Mouse (Mus musculus) MEL (cell line): ENCODE data around the gene Galp. TPM values are rescaled to one million over a fixed set of nuclear protein-coding genes. Genes with fewer than 3 reads are reported as not detected.

ENCODE experiments used
- DNase-seq: peaks from one replicate; pipeline ENCODE4 v3.0.0; 2011; ENCODE audit warnings: low read depth, low spot score
- H3K27ac ChIP-seq: 2 replicates; pipeline ENCODE4 v1.5.1; 2012; ENCODE audit warnings: low read depth, mild to moderate bottlenecking, control low read depth, low read length, moderate library complexity; ENCODE audit not compliant: control insufficient read depth
- H3K27me3 ChIP-seq, 2 experiments: fragments of 150-350 bp in 1 of 2; sonication (generic) in 1 of 2; 2 replicates each; pipeline ENCODE4 v1.6.1; 2012; ENCODE audit warnings: low read length in 2 of 2, mild to moderate bottlenecking in 2 of 2, improper control_type of control experiment in 1 of 2, moderate library complexity in 1 of 2; ENCODE audit not compliant: insufficient read depth in 2 of 2, control insufficient read depth in 1 of 2
- H3K36me3 ChIP-seq, 2 experiments: 2 replicates each; pipeline ENCODE4 v1.6.1; 2012 to 2014; ENCODE audit warnings: low read length in 2 of 2, improper control_type of control experiment in 1 of 2, inconsistent platforms in 1 of 2, mild to moderate bottlenecking in 1 of 2; ENCODE audit not compliant: insufficient read depth in 2 of 2, control insufficient read depth in 1 of 2
- H3K4me1 ChIP-seq, 2 experiments: fragments of 150-350 bp in 1 of 2; sonication (generic) in 1 of 2; 2 replicates each; pipeline ENCODE4 v1.6.1; 2012; ENCODE audit warnings: low read length in 2 of 2, improper control_type of control experiment in 1 of 2, mild to moderate bottlenecking in 1 of 2; ENCODE audit not compliant: insufficient read depth in 2 of 2, control insufficient read depth in 1 of 2
- H3K4me3 ChIP-seq, 2 experiments: fragments of 150-350 bp in 1 of 2; sonication (generic) in 1 of 2; 2 replicates each; pipeline ENCODE4 v1.5.1; 2012; ENCODE audit warnings: low read depth in 2 of 2, low read length in 2 of 2, mild to moderate bottlenecking in 2 of 2, moderate library complexity in 2 of 2, control low read depth in 1 of 2, improper control_type of control experiment in 1 of 2; ENCODE audit not compliant: control insufficient read depth in 1 of 2, insufficient read depth in 1 of 2
- H3K79me2 ChIP-seq: 2 replicates; pipeline ENCODE4 v1.6.1; 2012; ENCODE audit warnings: mild to moderate bottlenecking, low read length, moderate library complexity; ENCODE audit not compliant: control insufficient read depth, poor library complexity, insufficient read depth
- H3K9ac ChIP-seq: 2 replicates; pipeline ENCODE4 v1.6.1; 2012; ENCODE audit warnings: low read depth, mild to moderate bottlenecking, control low read depth, low read length, moderate library complexity; ENCODE audit not compliant: control insufficient read depth, poor library complexity, severe bottlenecking
- H3K9me3 ChIP-seq: fragments of 150-350 bp; sonication (generic); replicated peaks from 2 replicates; pipeline ENCODE4 v1.6.1; 2012; ENCODE audit warnings: mild to moderate bottlenecking, low read length, improper control_type of control experiment, moderate library complexity; ENCODE audit not compliant: insufficient read depth
- BHLHE40 ChIP-seq: IDR thresholded peaks from 2 replicates; pipeline ENCODE4 v1.6.1; 2012; ENCODE audit warnings: low read depth, mild to moderate bottlenecking, inconsistent platforms, low read length, improper control_type of control experiment, borderline replicate concordance
- CHD1 ChIP-seq: IDR thresholded peaks from 2 replicates; pipeline ENCODE4 v1.6.1; 2012; ENCODE audit warnings: low read depth, mild to moderate bottlenecking, inconsistent platforms, low read length, improper control_type of control experiment
- CHD2 ChIP-seq: IDR thresholded peaks from 2 replicates; pipeline ENCODE4 v1.6.1; 2011; ENCODE audit warnings: low read length, improper control_type of control experiment
- E2F4 ChIP-seq: IDR thresholded peaks from 2 replicates; pipeline ENCODE4 v1.6.1; 2011; ENCODE audit warnings: low read depth, low read length, improper control_type of control experiment, borderline replicate concordance
- ELF1 ChIP-seq: IDR thresholded peaks from 2 replicates; pipeline ENCODE4 v1.6.1; 2014; ENCODE audit warnings: low read depth, mild to moderate bottlenecking, inconsistent platforms, low read length, improper control_type of control experiment, moderate library complexity
- ETS1 ChIP-seq: IDR thresholded peaks from 2 replicates; pipeline ENCODE4 v1.6.1; 2012; ENCODE audit warnings: low read depth, mild to moderate bottlenecking, inconsistent platforms, low read length, improper control_type of control experiment, moderate library complexity
- GABPA ChIP-seq: IDR thresholded peaks from 2 replicates; pipeline ENCODE4 v1.6.1; 2012; ENCODE audit warnings: low read depth, mild to moderate bottlenecking, inconsistent platforms, low read length, improper control_type of control experiment, moderate library complexity
- GATA1 ChIP-seq: IDR thresholded peaks from 2 replicates; pipeline ENCODE4 v1.6.1; 2011; ENCODE audit warnings: low read depth, low read length, improper control_type of control experiment
- MAZ ChIP-seq: IDR thresholded peaks from 2 replicates; pipeline ENCODE4 v1.6.1; 2012; ENCODE audit warnings: low read depth, mild to moderate bottlenecking, inconsistent platforms, low read length, improper control_type of control experiment
- MEF2A ChIP-seq: IDR thresholded peaks from 2 replicates; pipeline ENCODE4 v1.6.1; 2014; ENCODE audit warnings: low read depth, mild to moderate bottlenecking, inconsistent platforms, low read length, improper control_type of control experiment; ENCODE audit not compliant: poor library complexity, insufficient replicate concordance, severe bottlenecking; ENCODE audit errors: extremely low read depth
- MXI1 ChIP-seq: IDR thresholded peaks from 2 replicates; pipeline ENCODE4 v1.6.1; 2011; ENCODE audit warnings: mild to moderate bottlenecking, low read depth, low read length, improper control_type of control experiment
- MYB ChIP-seq: IDR thresholded peaks from 2 replicates; pipeline ENCODE4 v1.6.1; 2011; ENCODE audit warnings: mild to moderate bottlenecking, low read depth, low read length, improper control_type of control experiment
- NRF1 ChIP-seq: IDR thresholded peaks from 2 replicates; pipeline ENCODE4 v1.6.1; 2014; ENCODE audit warnings: low read depth, mild to moderate bottlenecking, inconsistent platforms, low read length, improper control_type of control experiment, moderate library complexity; ENCODE audit not compliant: poor library complexity, insufficient read depth, severe bottlenecking
- POLR2AphosphoS2 ChIP-seq: IDR thresholded peaks from 2 replicates; pipeline ENCODE4 v1.6.1; 2011; ENCODE audit warnings: low read length, improper control_type of control experiment
- RAD21 ChIP-seq: IDR thresholded peaks from 2 replicates; pipeline ENCODE4 v1.6.1; 2011; ENCODE audit warnings: mild to moderate bottlenecking, low read depth, low read length, improper control_type of control experiment
- USF1 ChIP-seq: IDR thresholded peaks from 2 replicates; pipeline ENCODE4 v1.6.1; 2014; ENCODE audit warnings: low read depth, mild to moderate bottlenecking, inconsistent platforms, low read length, improper control_type of control experiment, moderate library complexity
- ZC3H11A ChIP-seq: IDR thresholded peaks from 2 replicates; pipeline ENCODE4 v1.6.1; 2012; ENCODE audit warnings: low read depth, mild to moderate bottlenecking, inconsistent platforms, low read length, improper control_type of control experiment
- ZKSCAN1 ChIP-seq: IDR thresholded peaks from 2 replicates; pipeline ENCODE4 v1.6.1; 2012; ENCODE audit warnings: low read depth, mild to moderate bottlenecking, inconsistent platforms, low read length, improper control_type of control experiment, moderate library complexity
- ZMIZ1 ChIP-seq: IDR thresholded peaks from 2 replicates; pipeline ENCODE4 v1.6.1; 2012; ENCODE audit warnings: low read depth, mild to moderate bottlenecking, inconsistent platforms, low read length, improper control_type of control experiment, moderate library complexity
- ZNF384 ChIP-seq: IDR thresholded peaks from 2 replicates; pipeline ENCODE4 v1.6.1; 2012; ENCODE audit warnings: low read depth, mild to moderate bottlenecking, inconsistent platforms, low read length, improper control_type of control experiment
- polyA plus RNA-seq, 2 experiments: library from polyadenylated mRNA; stranded (reverse) in 1 of 2; unstranded in 1 of 2; fragments of >175 nt in 1 of 2; fragments of >200 nt in 1 of 2; gene quantifications; 2 replicates each; pipeline versions ENCODE4 v1.2.1 to v1.2.4; 2012; ENCODE audit warnings: low replicate concordance in 2 of 2, low read depth in 1 of 2; ENCODE audit not compliant: insufficient read length in 2 of 2, insufficient read depth in 1 of 2, missing spikeins in 1 of 2
- total RNA-seq: library from RNA; depleted of rRNA; stranded (reverse); fragments of 300-350 nt; gene quantifications from 2 replicates; pipeline ENCODE4 v1.2.3, GENCODE M21; 2012

The Galp gene
- total and polyA plus RNA-seq, 3 experiments, result not detected

DNA sequence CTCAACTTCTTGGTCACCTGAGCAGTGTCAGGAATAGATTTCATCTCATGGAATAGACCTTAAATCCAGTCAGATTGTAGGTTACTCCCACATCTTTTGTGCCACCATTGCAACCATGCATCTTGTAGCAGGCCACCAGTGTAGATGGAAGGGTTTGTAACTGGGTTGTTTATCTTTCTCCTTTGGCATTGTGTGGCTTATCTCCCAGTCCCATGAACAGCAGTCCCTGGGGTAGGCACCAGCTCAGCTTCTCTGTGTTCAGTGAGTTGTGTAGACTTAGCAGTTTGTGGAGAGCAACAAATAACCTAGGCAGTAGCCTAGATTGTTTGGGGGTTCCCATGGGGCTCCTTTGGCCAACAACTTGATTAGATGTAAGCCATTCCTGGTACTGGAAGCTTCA, 14.0 kb upstream of the Galp start:
- H3K79me2 ChIP-seq, result no peaks in the 10 kb centered on the region
- H3K36me3 ChIP-seq, result no peaks in the 10 kb centered on the region
- no peak overlapping the region for H3K27ac ChIP-seq
- no peak overlapping the region for H3K4me3 ChIP-seq
- TF ChIP-seq ZKSCAN1 (no peak), GABPA (no peak), BHLHE40 (no peak), ZMIZ1 (no peak), POLR2AphosphoS2 (no peak), ZNF384 (no peak), GATA1 (no peak), RAD21 (no peak), CHD2 (no peak), MYB (no peak), MEF2A (no peak), MXI1 (no peak), ZC3H11A (no peak)
- no peak for DNase-seq
- no peaks in the 10 kb centered on the region for H3K27me3 ChIP-seq
- no peak overlapping the region for H3K9ac ChIP-seq
- no peaks in the 10 kb centered on the region for H3K9me3 ChIP-seq
- H3K4me1 ChIP-seq, result peaks cover 0 to 2% of the 10 kb centered on the region in 2 experiments; a peak in 2 of 4 replicates

DNA sequence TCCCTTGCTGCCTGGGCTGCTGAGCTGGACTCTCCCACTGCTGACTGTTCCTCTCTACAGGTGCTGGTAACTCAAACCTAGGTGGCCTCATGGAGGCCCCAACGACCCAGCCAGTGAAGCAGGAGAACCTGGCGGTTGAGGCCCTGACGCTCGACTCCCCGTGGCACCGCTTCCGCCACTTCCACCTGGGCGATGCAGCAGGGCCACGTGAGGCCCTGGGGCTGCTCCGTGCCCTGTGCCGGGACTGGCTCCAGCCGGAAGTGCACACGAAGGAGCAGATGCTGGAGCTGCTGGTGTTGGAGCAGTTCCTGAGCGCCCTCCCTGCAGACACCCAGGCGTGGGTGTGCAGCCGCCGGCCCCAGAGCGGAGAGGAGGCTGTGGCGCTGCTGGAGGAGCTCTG, 13.1 kb upstream of the Galp start:
- H3K27ac ChIP-seq, result no peak overlapping the region
- H3K4me1 ChIP-seq, result peaks cover 0 to 2% of the 10 kb centered on the region in 2 experiments; a peak in 2 of 4 replicates
- no peak for DNase-seq
- H3K36me3 ChIP-seq, result no peaks in the 10 kb centered on the region
- H3K9me3 ChIP-seq, result no peaks in the 10 kb centered on the region
- TF ChIP-seq ELF1, result no peak
- no peak for TF ChIP-seq GABPA
- no peak for TF ChIP-seq MAZ
- no peak for TF ChIP-seq CHD1
- no peak for TF ChIP-seq NRF1
- TF ChIP-seq E2F4, result no peak
- TF ChIP-seq BHLHE40, result no peak
- no peak for TF ChIP-seq ETS1
- TF ChIP-seq ZNF384, result no peak
- no peak for TF ChIP-seq USF1
- no peaks in the 10 kb centered on the region for H3K79me2 ChIP-seq
- no peaks in the 10 kb centered on the region for H3K27me3 ChIP-seq
- no peak overlapping the region for H3K9ac ChIP-seq
- H3K4me3 ChIP-seq, result no peak overlapping the region
